Mouse (Mus musculus) T-cell, adult 2 months (primary cell): ENCODE results near the gene Efcab14.

Source experiments
- DNase-seq: peaks from one replicate; pipeline ENCODE4 v3.0.0; 2022; ENCODE audit warnings: low spot score

The Efcab14 gene

DNA sequence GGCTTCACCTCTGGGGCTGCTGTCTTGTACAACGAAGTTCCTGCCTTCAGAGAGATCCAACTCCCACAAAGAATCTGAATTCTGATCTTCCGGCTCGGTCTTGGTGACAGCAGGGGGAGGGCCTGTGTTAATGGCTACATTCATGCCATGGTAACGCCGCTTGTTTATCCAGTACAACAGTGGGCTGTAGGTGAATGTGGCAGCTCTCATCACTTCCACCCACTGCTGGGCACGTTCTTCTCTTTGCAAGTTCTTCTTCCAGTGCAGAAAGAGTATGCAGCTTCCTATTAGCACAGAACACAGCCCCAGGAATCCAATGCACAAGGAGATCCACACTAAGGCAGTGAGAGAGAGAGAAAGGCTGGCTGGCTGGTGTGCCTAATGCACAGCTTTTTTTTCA, 42.7 kb downstream of the Efcab14 start:
- no peak for DNase-seq

DNA sequence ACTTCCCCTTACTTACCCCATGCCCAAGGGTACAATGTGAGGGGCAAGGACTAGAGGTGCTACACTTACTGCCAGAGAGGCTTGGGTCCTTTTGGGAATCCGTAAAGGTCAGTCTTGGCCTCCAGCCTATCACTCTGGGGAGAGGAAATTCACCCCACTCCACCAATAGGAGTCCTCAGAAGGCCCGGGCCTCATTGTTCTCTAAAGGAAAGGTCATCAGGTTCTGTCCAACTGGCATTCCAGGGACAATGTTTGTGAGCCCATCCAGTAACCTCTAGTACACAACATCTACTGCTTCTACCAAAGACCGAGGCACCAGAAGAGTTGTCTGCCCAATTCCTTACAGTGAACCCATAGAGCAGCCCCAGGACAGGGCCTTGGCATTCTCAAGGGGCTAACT, 43.4 kb downstream of the Efcab14 start, which contains the start of gene Tex38:
Tex38 (minus strand) TSS at position 101 of the 400 bp plus-strand sequence.
- DNase-seq, result no peak

DNA sequence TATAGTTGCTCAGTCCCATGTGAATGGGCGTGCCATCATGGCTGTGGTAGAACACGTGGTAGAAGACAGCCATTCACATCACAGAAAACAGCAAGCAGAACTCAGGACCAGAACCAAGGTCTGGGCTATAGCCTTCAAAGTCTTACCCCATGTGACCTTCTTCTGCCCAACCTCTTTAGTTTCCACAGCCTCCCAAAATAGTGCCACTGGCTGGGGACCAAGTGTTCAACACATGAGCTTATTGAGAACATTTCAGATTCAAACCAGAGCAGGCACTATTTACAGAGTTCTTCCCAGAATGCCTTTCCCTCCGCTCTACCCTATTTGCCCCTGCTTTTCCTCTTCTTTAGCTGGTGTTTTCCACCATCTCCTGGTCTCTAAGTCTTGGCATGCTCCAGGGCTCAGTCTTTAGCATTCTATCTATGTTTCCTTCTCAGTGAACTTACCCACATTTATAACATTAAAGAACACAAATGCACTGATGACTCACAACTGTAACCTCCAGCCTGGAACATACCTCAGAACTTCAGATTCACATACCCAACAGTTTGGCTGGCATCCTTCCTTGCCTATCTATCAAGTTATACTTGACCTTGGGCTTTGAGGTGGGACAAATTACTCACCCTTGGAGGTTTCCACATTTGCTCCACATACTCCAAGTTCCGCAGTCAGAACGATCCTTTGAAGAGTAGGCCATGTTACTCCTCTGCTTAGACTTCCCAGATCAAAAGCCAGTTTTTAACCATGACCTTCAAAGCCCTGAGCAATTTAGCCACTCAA, 44.7 kb downstream of the Efcab14 start:
- no peak for DNase-seq

DNA sequence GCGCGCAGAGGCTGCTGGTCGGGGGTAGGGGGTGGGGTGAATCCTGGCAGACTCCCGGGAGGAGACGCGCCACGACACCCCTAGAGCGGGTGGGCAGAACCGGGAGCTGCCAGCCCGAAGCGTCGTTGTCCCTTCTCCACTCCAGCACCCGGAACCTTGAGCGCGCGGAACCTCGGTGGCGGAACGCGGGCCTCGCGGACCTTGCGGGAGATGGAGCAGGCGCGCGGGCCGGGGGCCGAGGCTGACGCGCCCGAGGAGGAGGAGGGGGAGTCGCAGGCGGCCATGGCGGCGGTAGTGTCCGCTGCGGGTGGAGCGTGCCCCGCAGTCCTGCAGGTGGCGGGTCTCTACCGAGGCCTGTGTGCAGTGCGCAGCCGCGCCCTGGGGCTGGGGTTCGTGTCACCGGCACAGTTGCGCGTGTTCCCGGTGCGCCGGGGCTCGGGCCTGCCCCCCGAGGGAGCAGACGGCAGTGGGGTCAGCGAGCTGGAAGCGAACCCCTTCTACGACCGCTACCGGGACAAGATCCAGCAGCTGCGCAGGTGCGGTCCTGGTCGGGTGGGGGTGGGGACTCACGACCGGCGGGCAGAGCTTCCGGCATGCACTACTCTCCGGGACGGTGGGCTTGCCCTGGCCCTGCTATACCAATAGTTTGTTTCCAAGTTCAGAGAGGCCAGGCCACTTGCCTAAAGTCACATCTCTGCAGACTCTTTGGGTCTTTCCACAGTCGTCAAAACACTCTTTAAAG, 47.4 kb downstream of the Efcab14 start, which contains the start of gene Atpaf1:
Atpaf1 (plus strand) TSS at position 44 of the 742 bp plus-strand sequence.
- DNase-seq, result peak; percentile 74

DNA sequence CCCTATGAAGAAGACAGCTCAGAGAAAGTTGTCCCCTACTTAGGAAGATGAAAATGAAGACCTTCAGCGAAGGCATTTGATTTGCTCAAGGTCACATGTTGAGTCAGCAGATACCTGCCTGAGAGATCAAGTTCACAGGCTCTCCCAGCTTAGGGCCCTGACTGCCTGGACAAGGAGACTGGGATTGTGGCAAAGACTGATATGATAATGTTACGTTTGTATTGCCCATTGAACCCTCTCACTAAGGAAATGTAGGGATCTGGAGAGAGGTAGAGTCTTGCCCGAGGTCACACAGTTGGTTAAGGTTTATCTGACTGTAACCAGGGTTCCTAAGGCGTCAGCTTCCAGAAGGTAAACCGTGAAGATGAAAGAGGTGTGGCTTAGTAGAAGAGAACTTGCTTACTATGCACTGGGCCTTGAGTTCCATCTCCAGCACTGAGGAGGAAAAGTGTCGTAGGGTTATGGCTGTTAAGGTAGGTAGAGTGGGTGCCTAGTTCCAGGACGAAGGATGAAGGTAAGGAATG, 48.0 kb downstream of the Efcab14 start:
- no peak for DNase-seq

DNA sequence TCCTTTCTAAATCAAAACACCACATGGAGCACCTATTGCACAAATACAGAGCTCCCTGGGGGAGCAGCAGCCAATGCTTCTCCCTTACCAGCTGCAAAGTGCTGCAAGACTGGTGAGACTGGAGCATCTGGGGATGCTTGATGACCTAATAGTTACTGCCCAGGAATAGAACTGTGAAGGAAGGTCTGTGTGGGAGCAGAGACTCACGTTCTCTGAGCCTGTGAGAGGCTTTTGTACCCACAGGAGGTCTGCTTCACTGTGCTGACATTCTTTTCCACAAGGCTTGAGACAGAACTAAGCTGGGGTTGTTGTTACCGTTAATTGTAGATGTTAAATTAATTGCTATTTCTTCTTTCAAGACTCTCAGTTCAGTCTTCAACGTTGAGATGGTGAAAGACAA, 53.3 kb downstream of the Efcab14 start:
- no peak for DNase-seq

DNA sequence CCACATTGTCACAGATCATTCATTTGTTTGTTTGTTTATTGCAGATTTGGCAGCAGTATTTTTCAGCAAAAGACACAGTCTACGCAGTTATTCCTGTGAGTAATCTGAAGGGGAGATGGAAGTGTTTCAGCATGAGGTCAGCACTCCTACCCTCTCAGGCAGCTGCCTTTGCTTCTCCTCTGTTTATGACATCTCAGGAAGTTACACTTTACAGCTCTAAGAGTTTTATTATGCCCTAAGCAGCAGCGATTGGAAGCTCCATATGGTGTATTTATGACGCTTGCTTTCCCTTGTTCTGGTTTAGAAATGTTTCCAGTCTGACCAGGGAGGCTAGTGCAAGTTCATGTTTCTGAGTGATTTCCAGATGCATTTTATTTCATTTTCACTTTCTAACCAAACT, 57.8 kb downstream of the Efcab14 start:
- DNase-seq, result no peak

DNA sequence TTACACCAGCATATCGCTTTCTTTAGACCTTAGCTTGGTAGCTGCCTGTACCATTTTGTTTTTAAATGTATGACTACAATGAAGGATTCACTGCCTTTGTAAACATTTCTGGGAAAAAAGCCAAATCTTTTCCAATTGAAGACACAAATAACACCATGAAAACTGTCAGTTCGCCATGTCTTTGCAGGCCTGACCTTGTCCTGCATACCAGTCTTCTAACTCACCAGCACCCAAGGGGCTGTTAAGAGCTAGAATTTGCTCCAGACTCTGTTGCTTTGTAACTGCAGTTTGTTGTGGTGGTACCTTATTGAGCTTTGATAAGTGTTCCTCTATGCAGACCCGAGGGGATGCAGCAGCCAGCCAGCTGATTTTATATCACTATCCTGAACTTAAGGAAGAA, 62.4 kb downstream of the Efcab14 start:
- DNase-seq, result no peak

DNA sequence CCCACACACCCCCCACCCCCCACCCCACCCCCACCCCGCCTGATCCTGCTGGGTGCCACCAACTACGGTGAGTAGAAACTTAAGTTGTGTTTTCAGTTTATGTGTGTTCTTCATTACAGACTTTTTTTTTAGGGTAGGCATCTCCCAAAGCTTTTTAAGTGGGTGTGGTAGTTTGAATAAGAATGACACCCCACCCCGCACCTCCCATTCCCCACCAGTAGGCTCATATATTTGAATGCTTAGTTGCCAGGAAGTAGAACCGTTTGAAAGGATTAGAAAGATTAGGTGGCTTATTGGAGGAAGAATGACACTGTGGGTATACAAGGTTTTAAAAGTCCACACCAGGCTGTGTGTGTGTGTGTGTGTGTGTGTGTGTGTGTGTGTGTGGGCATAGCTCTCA, 74.8 kb downstream of the Efcab14 start:
- DNase-seq, result no peak

DNA sequence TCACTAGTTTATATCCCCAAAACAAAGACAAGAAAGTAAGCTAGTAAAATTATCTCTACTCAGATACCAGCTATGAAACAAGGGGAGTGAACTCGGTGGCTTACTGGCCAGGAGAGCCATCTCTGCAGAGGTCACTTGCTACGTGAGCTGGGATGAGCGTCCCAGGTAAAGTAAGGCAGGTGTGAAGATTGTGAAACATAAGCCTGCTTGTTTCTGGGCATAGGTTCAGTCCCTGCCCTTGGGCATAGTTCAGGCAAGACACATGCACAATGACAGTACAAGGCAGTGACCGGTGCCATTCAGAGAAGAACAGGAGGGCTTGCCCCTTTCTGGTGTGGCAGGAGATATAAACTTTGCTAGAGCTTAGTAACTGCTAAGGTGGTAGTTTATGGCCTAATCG, 78.1 kb downstream of the Efcab14 start:
- no peak for DNase-seq

DNA sequence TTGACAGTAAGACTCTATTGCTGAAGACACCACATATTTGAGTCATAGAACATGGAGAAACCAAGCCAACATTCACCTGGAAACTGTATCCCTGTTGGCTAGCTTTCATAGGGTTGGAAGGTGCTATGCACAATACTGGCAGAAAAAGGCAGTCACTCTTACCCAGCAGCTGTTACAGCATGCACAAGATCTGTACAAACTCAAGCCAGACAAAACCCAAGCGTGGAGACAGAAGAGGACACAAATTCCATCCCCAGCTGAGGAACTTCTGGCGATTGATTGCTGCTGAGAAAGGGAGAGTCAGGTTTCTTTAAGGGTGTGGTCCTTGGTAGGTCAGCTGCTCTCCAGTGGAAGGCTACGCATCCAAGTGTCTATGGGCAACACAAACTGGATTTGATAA, 82.7 kb downstream of the Efcab14 start:
- DNase-seq, result no peak

DNA sequence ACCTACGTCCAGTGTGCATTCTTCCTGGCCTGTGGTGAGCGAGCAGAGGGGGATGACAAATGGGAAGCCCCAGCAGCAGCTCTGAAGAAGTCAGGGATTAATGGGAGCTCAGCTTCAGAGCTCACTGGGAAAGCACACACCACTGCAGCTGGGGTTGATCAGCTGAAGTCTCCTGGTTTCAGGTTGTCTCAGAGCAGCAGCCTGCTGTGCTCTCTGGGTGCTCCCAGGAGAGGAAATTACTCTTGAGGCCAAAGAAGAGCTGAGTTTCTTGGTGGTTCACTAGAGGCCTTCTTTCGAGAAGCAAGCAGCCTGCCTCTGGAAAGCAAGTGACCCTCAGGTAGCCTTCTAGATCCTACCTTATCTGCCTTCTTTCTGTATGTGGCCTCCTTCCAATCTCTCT, 83.4 kb downstream of the Efcab14 start:
- no peak for DNase-seq

DNA sequence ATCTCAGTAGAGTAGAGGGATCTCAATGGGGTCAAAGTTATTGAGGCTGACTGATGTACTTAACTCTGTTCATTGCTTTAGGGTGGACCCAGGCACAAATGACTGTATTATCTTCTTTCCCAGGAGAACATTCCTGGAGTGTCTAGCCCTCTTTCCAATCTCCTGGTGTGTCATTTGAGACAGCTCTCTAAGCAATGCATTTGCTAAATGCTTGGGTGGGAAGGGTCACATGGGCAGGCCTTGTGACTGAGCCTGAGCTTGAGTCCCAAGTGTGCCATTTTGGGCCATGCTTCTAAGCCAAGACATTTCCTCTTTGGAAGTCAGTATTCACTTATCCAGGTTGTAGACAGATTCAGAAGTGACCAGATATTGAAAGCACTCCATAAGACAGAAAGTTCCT, 83.9 kb downstream of the Efcab14 start:
- DNase-seq, result no peak

DNA sequence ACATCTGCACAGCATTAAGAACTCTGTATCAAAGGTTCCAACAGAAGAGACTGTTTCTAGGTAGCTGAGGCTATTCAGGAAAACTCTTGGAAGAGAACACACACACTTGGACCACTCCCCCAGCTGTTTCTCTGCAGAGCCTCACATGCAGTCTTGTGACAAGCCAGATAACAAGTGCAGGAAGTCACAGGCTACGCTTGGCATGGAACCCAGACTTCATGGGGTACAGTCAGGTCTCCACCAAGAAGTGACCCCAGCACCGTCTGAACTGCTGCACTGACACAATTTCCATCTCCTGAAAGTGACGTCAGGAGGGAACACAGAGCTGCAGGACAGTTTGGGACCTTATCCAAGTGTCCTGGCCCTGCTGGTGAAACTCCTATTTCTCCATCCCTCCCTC, 84.4 kb downstream of the Efcab14 start:
- no peak for DNase-seq

DNA sequence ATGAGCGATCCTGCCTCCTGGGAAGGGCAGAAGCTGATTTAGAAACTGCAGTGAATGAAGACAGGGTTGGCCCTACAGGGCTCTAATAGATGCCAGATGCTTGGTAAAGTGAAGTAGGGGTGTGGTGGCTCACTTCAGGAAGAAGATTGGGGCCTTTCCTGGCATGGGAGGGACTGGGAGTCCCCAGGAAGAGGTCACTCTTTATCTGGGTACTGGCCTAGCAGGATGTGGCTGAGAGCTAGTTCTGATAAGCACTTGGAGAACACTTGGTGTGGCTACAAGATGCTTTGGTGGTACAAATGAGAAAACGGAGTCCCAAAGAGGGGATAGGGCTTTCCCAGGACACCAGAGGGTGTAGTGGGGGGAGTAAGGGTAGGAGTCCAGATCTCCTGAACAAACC, 86.6 kb downstream of the Efcab14 start:
- no peak for DNase-seq

DNA sequence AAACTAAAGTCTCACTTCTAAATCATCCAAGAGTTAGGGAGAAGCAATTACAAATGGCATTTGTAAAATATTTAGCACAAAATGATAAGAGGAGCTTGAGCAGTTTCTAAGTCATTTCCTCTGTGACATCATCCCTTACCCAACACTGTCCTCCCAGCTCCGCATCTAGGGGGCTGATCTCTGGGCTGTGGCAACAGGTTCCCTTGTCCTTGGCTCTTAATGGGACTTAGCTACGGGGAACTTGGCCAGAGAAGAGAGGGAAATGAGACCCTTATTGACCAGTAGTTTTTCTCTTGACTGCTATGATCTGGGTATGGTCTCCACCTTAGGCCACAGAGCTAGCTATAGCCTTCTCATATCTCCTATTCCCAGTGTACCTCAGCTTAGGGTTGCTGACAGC, 87.7 kb downstream of the Efcab14 start:
- DNase-seq, result no peak
